Mouse (Mus musculus): Measurements from ENCODE around the gene Ankfn1. TPM values are rescaled to one million over a fixed set of nuclear protein-coding genes. Genes with fewer than 3 reads are reported as not detected.

The Ankfn1 gene
- total and polyA plus RNA-seq, 3 experiments: 0.10 to 0.33 (median 0.26) TPM

DNA sequence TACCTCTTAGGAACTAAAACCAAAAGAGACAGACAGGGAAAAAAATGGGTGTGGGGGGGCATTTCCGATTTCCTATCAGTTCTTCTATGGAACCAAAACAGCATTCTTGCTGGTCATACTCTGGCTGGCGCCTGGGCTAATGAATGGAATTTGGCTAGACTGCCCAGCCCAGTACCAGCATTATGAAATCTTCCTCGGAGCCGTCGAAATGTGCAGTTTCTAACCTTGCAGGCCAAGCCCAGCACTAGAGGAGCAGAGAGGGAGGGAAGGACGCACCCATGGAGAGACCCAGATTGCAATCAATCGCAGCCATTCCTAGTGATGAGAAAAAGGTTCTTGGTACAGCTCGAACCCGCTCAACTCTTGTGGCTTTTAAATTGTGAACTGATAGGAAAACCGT, 315.2 kb downstream of the Ankfn1 start:
- DNase-seq: no peak

DNA sequence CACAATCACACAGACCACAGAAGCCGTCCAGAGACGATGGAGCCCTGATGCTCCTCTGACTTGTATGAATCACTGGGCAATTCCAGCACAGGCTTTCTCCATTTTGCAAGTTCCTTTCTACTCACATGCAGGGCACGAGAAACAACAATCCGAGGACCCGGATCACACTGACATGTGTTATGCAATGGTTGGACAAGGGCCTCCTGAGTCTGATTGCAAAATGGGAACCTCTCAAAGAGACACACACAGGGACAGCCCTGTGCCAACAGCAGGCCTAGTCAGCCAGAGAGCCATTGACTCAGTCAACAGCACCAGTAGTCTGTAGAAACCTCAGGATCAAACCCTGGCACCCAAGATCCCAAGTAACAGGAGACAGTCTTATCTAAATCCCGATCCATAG, 318.0 kb downstream of the Ankfn1 start:
- DNase-seq: peak; percentile 52

DNA sequence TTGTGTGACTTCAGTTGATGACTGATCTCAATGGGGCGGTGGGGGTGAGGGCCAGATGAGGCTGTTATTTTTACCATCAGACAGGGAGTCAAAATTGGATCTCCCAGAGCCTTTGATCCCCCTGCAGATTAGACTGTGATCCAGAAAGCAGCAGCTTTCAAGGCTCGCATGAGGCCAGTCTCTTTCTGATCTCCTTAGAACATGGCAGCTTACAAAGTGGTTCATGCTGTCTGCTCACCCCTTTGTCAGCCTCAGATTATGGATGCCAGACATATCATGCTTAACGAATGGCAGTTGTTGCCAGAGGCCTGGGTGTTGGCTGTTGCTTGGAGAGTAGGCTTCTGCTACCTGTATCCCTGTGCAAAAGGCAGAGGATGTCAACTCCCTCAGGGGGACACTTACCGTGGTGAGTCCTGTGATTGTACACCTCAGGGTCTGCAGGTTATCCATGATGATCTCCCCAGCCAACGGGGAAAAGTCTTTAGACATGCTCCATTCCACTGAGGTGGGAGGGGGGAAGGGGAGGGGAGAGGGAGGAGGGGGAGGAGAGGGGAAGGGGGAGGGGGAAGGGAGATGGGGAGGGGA, 321.7 kb downstream of the Ankfn1 start:
- no peak for DNase-seq

DNA sequence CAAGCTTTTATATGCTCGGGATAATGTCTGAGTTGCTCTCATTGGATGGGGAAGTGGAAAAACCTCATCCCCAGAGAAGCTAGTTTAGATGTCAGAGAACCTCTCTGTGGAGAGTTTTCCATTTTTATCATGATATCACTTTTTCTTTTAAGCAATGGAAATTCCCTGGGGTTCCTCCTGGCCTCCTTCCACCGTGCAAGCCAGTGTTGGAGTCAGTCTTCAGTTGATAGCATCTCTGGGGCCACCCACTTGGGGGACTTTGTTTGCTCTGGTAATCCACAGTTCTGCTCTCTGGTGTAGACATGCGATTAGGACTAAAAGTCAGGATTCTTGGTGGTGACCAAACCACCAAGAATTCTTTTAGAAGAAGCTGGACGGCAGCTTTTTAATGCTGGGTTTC, 322.8 kb downstream of the Ankfn1 start:
- DNase-seq: no peak

DNA sequence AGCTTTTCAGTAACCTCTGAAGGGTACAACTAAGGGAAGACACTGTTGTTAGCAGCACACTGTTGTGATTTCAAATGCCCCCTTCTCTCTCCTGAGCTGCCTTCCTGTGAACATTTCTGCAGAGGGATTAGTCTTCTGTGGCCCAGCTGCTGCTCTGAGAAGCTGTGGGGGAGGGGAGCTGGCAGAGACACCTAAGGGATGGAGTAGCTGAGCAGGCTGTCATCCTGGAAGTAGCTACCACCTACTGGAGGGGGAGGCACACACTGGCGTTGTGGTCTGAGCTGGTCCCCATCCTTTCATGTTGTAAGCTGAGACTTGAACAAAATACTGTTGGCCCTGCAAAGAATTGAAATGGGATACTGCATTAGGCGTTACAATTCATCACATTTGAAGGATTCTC, 324.6 kb downstream of the Ankfn1 start:
- no peak for DNase-seq

DNA sequence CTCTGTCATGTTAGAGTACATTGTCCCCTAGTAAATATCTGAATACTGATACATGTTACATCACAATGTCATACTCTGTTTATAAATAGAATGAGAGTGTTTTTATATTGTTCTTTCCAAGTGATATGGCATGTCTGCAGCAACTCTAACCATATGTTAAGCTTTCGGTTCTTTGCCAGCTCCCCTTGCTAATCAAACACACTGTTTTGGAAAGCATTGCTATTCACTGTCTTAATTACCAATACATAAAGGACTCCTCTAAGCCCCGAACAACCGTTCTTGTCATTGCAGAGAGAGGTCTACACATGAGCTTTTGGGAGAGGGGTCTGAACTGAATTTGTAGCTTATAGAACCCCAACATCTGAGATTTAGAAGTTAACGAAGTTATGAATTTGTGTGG, 327.0 kb downstream of the Ankfn1 start:
- DNase-seq: no peak

DNA sequence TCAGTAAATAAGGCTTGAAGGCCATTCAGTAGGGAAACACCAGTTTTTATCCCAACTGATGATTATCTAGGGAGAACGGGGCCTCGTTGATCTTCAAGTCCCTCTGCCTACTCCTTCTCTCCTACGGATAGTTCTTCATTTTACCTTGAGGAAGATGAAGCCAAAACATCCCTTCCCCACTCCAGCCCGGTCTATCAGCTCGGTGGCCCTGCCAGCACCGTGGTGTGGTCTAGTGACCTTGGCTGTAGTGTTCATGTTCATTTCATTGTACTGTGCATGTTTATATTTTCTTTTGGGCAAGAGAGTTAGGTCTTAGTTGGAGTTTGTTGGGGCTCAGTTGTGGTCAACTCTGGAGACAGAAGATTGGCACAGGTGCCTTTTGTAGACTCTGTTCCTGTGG, 328.5 kb downstream of the Ankfn1 start:
- DNase-seq: no peak

DNA sequence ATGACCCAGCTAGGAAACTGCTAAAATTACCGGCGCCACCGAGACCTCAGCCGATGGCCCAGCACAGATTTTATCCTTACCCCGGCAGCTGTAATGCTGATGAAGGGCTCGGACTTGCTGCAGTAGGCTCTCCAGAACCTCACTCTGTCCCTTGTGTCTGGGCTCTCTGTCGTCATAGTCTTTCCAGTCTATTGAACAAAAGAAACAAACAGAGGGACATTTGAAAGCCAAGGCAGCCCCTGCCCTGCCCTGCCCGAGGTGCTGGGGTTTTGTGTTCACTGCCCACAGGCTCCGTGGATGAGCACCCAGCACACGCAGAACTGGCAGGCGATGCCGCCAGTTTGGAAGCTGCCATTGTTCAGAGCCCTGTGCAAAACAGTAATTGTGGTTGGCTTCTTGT, 330.0 kb downstream of the Ankfn1 start:
- DNase-seq: no peak

DNA sequence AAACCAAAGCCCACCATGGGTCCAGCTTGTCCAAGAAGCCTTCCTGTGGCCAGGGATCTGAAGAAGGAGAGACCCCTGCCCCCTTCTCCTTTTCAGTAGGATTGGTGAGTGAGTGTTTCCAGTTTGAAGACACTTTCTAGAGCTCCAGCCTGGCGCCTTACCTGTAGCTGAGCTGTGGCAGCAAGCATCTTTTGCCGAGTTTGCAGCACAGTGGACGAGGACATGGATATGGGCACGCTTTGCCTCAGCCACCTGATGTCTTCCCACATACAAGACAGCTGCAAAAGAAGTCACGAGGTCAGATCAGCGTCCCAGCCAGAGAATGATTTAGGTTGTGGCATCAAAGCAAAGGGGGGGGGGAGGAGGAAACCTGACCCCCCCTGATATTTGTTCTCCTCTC, 336.9 kb downstream of the Ankfn1 start:
- DNase-seq: peak; percentile 24

DNA sequence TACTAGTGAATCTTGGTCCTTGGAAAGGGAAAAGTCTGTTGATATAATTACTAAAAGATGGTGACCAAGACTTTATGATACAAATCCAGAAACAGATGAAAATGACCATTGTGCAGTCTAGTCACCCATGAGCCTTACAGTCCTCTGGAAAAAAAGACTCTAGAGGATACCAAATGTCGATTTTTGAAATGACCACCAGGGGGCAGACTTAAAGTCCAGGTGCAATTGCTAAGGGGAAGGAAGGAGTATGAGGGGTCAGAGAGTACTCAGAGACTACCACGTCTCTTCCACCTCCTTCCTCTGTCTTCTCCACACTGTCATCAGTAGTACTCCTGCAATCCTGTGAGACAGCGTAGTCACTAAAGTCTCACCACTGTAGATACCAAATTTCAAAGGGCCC, 353.1 kb downstream of the Ankfn1 start:
- DNase-seq: no peak

DNA sequence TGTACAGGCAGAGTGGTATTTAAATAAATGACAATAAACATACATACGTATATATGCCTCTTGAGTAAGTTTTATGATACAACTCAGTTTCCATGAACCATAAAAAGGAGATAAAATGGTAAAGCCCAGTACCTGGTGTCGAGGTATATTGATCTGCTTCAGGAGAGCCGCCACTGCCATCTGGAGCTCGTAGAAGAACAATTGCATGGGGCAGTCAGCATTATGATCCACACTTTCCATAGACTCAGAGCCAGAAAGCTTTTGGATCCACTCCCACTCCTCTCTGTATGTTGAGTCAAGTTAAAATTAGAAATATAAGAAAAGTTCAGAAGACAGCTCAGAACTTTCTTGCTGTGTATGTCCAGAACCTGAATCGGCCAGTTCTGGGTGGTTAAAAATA, 354.8 kb downstream of the Ankfn1 start:
- DNase-seq: no peak

DNA sequence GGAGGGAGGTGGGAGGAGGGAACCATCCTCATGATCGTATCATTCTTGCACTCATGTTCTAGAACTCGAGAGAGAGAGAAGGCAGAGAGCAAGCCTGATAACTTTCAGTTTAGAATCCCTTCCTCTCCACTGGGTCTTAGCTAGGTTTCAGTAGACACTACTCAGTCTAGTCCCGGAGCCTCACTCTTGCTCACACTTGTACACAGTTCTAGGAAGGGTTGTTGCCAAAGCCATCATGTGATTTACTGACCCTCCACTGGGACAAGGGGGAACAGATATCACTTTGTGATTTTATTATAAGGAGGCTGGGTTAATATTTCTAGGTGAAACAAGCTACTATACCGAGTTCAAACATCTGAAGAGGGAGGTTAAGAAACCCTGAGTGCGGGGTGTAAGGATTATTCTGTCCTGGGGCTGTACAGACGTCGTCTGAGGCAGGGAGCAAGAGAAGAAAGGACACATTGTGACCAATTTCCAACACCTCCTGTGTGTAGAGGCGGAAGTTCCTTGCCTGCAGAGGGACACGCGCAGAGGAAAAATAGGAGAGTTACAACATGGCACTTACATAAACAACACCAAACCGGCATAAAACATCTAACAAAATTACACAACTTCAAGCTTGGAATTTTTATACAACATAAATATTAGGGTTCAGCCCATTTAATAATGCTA, 356.6 kb downstream of the Ankfn1 start:
- DNase-seq: no peak

DNA sequence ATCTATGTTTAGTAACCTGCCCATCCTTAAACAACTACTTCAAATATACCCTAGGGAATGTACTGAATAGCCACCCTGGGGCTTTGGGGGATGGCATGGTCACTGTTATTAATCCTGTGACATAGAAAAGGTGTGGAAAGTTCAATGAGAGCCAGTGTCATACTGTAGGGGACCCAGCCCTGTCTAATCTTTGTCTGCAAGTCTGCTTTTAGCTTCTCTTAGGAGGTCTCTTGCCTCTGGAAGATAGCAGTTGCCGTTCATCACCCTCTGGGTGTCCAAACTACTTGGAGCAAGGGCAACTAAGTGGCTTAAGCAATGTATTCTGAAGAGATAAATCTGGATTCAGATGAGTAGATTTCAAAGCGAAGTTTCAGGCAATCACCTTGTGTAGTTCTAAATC, 357.6 kb downstream of the Ankfn1 start:
- no peak for DNase-seq

DNA sequence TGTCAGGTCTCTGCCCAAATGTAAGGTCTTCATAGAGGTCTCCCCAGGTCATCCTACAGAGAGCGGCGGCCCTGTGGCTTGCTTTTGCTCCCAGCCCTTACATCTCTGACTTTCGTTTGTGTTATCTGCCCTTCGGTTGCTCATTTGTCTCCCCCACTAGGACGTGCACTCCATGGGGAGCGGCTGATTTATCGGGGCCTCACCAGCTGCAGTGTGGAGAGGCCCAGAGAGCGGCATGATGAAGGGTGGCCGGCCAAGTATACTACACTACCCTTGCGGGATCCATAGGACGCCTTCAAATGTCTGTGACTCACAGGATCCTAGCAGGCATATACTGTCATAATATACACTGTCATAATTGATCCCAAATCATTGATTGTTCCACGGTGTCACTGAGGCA, 358.8 kb downstream of the Ankfn1 start:
- DNase-seq: no peak

DNA sequence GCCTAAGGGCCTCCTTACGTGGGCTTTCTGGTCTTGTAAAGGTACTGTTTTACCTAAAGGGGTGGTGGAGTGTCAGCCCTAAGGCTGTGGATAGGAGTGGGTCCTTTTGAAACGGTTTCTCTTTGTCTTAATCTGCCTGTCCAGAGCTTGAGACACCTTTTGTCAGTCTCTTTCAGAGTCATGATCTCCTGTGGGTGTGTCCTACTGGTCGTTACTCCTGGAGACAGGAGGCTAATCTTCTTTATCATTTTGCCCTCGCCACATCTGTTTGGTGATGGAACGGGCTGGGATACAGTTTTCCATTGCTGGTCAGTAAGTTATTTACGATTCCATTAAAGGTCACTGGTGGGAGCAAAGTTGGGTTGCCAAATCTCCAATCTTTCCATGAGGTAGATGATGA, 360.7 kb downstream of the Ankfn1 start:
- DNase-seq: no peak

DNA sequence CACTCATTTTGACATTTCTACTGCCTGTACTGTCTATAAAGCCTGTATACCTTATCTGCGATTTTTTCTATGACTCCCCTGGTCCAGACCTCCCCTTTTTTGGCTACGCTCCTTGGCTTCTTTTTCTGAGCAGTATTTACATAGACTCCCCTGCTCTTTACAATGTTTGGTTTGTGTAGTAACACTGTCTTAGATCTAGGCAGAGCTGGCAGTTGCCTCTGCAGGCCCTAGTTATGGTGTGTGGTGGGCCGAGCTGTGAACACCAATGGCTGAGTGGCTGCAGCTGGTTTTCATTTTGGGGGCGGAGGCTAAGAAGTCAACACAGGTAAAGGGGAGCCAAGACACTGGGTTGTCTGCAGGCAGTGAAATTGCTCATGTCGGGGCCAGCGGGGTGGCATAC, 368.7 kb downstream of the Ankfn1 start:
- DNase-seq: no peak

DNA sequence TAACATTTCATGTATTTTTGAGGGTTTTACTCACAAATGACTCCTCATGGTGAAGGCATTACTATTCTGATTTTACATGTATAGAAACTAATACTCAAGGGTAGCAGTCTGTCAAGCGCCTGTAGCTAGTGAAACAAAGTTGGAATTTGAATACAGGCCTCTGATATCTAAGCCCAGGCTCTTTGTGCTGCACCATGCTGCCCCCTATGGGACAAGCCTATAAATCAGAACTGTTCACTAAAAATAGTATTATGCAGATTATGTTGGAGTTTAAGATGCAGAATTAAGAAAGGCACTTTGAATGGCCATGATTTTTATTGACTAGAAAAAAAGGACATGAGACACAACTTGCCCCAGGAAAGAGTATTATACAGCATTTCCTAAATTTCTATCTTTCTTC, 373.0 kb downstream of the Ankfn1 start:
- DNase-seq: peak; percentile 10

DNA sequence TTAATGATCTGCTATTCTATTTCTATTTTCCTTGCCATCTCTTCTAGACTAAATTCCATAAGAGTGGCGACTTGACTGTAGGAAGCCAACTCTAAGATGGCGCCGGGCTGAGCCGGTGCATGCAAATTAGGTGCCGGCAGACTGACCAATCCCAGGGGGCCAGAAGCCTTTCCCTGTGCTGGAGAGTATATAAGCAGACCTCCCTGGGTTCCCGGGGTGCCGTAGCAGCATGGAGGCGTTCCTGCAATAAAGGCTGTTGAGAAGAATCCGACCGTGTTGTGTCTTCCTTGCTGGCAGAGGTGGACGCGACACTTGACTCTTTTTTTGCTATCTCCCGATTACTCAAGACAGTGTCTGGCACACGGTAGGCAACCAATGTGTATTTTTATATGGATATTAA, 374.0 kb downstream of the Ankfn1 start:
- no peak for DNase-seq

DNA sequence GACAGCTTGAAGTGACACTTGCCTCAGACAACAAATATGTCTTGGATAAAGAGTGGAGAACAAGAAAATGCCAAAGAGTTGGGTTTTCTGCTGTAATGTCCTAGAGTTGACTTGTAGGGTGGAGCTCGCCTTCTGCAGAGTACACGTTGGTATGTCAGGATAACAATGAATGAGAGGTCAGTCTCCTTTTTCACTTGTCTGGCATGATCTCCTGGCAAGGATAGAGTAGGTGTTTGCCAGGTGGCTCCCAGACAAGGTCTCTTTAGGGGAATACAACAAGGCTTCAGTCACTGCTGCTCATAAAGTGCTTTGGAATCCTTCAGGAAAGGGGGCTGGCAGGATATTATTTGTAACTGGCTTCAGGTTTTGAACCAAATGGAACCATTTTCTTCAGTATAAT, 388.6 kb downstream of the Ankfn1 start:
- DNase-seq: no peak

DNA sequence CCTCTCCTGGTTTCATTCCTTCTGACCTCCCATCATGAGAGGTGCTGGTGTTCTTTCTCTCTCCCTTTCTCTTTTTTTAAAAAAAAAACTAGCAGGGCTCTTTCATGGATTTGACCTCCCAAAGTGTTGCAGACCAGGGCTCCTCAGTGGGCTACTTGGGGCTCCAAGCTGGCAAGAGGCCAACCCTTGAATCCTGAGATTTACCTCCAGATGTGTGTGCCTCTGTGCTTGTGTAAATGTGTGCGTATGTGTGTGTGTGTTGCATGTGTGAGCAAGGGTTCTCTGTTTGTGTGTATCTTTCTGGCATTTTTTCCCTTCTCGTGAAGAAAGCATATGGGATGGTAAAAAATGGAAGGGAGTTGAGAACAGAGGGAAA, 394.8 kb downstream of the Ankfn1 start:
- no peak for DNase-seq

DNA sequence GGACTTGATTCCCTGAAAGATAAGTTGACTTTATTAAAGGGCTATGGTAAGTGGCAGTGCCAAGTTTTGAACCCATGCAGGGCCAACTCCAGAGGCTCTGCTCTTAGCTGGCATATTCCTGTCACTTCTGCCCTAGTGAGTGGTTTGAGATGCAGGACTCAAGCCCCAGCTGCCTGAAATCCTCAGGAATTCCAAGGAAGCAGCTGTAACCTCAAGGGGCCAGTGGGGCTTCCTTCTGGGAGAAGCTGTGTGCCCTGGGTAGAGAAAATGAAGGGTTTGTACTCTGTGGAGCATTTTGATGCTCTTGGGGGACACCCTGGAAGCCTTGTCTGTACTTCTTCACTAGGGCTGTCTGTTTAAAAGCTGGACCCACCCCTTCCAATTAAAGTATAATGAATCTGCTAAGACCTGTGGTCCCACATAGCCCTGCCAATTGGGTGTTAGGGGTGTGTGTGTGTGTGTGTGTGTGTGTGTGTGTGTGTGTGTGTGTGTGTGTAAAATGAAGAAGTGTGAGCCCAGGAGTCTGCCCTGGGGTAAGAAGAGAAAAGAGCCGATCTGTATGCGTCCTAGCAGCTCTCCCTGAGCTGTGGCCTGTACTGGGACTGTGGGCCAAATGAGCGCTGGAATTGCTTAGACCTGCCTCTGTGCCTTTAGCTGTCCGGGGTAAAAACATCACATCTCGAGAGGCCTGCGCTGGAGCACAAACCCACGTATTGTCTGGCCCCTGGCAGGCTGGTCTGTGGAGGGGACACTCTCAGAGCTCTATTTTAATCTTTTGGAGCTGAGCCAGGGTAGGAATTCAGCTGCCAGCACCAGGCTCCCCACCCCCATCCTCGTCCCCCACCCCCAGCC, 395.4 kb downstream of the Ankfn1 start:
- DNase-seq: no peak

DNA sequence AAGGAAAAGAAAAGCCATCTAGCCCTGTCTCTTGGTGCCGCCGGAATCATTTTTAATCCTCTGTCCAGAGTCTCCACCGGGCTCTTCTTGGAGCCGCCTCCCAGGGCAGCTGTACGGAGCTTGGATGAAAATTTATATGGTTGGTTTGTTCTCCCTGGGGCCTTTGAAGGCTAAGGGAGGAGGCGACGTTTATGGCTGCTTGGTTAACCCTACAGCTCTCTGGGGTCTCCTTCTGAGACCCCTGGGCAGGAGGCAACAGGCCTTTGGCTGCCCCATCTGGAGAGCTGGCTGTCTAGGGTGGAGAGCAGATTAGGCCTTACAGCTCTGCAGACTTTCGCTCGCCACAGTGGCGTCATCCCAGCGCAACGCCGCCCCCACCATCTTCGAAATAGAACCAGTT, 406.5 kb downstream of the Ankfn1 start:
- DNase-seq: no peak

DNA sequence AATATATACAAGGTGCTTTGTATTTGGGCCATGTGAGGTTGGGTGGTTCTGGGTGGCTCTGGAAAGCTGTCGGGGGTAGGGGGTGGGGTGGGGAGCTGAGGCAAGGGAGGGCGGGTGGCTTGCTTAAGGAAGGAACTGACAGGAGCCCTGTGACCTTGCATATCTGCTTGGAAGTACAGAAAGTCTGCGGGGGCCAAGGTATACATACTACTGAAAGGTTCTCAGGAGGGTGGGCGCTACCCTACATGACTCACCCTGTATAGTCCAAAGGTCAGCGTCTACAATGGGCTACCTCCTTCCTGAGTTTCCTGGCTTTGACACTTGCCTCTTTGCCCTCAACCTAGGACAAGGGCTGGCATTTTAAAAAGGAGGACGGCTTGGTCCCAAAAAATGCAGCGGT, 407.1 kb downstream of the Ankfn1 start:
- no peak for DNase-seq

DNA sequence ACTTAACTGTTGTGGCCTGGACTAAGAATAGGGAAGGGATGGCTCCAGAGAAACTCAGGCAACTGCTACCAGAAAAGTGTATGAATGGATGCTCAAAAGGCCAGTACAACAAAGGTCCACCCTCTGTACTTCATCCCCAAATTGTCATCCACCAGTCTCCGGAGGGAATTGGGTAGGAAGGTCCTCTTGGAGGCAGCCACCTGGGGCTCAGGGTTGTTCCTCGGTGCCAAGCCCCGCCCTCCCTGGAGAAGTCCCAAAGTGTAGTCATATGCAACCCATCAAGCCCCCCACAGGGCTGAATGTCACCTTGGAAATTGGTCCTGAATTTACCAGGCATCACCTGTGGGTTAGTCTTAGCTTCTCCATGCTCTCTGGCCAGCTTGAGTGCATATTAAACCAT, 413.5 kb downstream of the Ankfn1 start:
- no peak for DNase-seq
